Mouse (Mus musculus): Measurements from ENCODE around the gene Cul3. TPM values are rescaled to one million over a fixed set of nuclear protein-coding genes. Genes with fewer than 3 reads are reported as not detected.
"Not testable (repeated sequence)": the region's sequence is repeated elsewhere in the genome, so short reads cannot be mapped to it uniquely, and the experiment has no call there.

Gene Cul3
- 14.6 and 16.7 TPM in 2 replicates for polyA plus RNA-seq (2016; fragmentation: Nextera tagmentation; extraction: Ambion mirVana)

- H3K27me3 ChIP-seq (replicated peaks): no peaks in the 10 kb centered on the region
- H3K27ac ChIP-seq: peak within 1 kb of the TSS; percentile 96
- peak; percentile 88 for ATAC-seq
- H3K4me3 ChIP-seq: peak within 1 kb of the TSS; percentile 94
- H3K4me2 ChIP-seq: peak within 1 kb of the TSS; percentile 83
- no peaks in the 10 kb centered on the region for H3K9me3 ChIP-seq (replicated peaks)
- H3K4me1 ChIP-seq: peaks cover 28% of the 10 kb centered on the region
- 2% methylated on average over 53 of the region's 85 CpGs for WGBS (ENCODE audit: insufficient replicate concordance)
- peak within 1 kb of the TSS; percentile 98 for H3K9ac ChIP-seq
- H3K36me3 ChIP-seq: no peaks in the 10 kb centered on the region
These were observed at the start of gene Cul3 for GRCm38 (mm10) chr1:80340436-80341376. Cul3 (minus strand) TSS chr1:80340480.

DNA sequence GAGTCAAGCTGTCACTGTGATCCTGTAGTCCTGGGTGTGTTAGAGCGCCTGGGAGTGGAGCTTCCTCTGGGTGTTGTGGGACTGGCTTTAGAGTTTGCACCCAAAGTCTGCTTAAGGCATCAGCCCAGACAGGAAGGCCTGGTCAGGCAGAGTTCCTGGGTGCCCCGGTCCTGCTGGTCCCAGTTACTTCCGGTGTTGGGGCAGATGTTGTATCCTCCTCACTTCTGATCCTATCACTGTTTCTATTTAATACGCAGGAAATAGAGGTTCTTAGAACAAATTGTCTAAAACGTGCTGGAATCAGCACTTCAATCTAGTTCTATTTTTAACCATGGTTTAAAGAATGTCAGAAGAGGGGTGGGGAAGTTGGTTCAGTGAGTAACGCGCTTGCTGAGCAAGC, 49.2 kb upstream of the Cul3 start:
- Histone ChIP-seq H3K4me3 (no peak overlapping the region), H3K4me1 (0 out of 2 replicates have a peak, but pooled peaks cover 3% of the 10 kb centered on the region), H3K9ac (no peak overlapping the region), H3K36me3 (no peaks in the 10 kb centered on the region), H3K27ac (no peak overlapping the region), H3K27me3 (replicated peaks) (no peaks in the 10 kb centered on the region), H3K4me2 (no peak overlapping the region), H3K9me3 (replicated peaks) (no peaks in the 10 kb centered on the region)
- WGBS (ENCODE audit: insufficient replicate concordance): 37% methylated on average over 7 of the region's 7 CpGs
- no peak for ATAC-seq

DNA sequence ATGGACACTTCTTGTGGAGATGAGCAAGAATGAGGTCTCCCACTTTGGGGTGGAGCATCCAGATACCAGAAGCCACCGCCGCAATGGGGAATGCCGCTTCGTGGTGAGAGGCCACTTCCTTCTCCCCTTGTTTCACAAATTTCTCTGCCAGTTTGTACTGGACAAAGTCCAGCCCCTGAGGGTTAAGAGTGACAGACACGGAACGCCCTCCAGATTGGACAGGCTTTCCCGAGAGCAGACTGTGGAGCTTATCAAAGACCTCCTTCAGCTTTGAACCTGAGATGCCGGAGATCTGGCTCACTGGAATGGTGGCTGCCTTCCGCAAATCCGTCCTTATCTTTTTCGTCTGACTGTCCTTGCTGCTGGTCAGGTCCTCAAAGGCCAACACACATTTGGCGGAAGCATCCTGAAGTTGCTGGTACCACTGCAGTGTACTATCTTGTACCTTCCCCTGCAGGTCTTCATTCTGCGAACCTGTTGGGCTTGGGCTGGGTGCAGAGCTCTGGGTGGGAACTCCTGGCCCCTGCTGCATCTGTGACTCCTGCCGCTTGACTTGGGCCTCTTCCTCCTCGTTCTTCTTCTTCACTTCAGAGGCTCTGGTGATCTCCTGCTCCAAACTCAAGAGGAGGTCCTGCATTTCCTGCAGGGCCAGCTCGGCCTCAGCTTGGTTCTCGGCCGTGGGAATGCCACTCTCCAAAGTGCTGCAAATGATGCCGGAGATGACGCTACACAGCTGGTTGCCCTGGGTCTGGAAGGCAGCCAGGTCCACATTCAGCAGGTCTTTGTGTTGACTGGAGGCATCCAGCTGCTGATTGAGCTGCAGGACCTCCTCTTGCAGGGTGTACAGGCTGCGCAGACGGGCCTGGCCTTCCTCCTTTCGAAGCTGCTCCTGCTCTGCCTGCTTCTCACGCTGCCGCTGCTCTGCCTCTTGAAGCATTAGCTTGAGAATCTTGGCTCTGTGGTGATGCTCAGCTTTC, 43.6 kb upstream of the Cul3 start:
- H3K4me2 ChIP-seq: peak overlapping the region; percentile 31
- no peak overlapping the region for H3K4me3 ChIP-seq
- H3K9ac ChIP-seq: no peak overlapping the region
- H3K27ac ChIP-seq: no peak overlapping the region
- H3K36me3 ChIP-seq: no peaks in the 10 kb centered on the region
- no peaks in the 10 kb centered on the region for H3K27me3 ChIP-seq (replicated peaks)
- no peaks in the 10 kb centered on the region for H3K9me3 ChIP-seq (replicated peaks)
- 40% methylated on average over 25 of the region's 25 CpGs for WGBS (ENCODE audit: insufficient replicate concordance)
- ATAC-seq: no peak
- H3K4me1 ChIP-seq: no peaks in the 10 kb centered on the region

GRCm38 (mm10) chr1:80382928-80383327, 42.6 kb upstream of the Cul3 start:
- H3K9me3 ChIP-seq (replicated peaks): no peaks in the 10 kb centered on the region
- no peaks in the 10 kb centered on the region for H3K27me3 ChIP-seq (replicated peaks)
- 58% methylated on average over 7 of the region's 7 CpGs for WGBS (ENCODE audit: insufficient replicate concordance)
- H3K9ac ChIP-seq: no peak overlapping the region
- no peaks in the 10 kb centered on the region for H3K4me1 ChIP-seq
- H3K4me2 ChIP-seq: no peak overlapping the region
- no peak overlapping the region for H3K4me3 ChIP-seq
- no peak overlapping the region for H3K27ac ChIP-seq
- H3K36me3 ChIP-seq: no peaks in the 10 kb centered on the region
- no peak for ATAC-seq

- no peak overlapping the region for H3K4me2 ChIP-seq
- H3K9ac ChIP-seq: no peak overlapping the region
- no peaks in the 10 kb centered on the region for H3K9me3 ChIP-seq (replicated peaks)
- 13% methylated on average over 3 of the region's 4 CpGs for WGBS (ENCODE audit: insufficient replicate concordance)
- no peak overlapping the region for H3K4me3 ChIP-seq
- H3K27me3 ChIP-seq (replicated peaks): no peaks in the 10 kb centered on the region
- H3K27ac ChIP-seq: no peak overlapping the region
- ATAC-seq: no peak
- no peaks in the 10 kb centered on the region for H3K36me3 ChIP-seq
- H3K4me1 ChIP-seq: no peaks in the 10 kb centered on the region
These were observed 41.0 kb upstream of the Cul3 start for GRCm38 (mm10) chr1:80381302-80381701.

- WGBS (ENCODE audit: insufficient replicate concordance): 81% methylated on average over 3 of the region's 3 CpGs
These were observed 31.7 kb upstream of the Cul3 start for GRCm38 (mm10) chr1:80372010-80372409.

DNA sequence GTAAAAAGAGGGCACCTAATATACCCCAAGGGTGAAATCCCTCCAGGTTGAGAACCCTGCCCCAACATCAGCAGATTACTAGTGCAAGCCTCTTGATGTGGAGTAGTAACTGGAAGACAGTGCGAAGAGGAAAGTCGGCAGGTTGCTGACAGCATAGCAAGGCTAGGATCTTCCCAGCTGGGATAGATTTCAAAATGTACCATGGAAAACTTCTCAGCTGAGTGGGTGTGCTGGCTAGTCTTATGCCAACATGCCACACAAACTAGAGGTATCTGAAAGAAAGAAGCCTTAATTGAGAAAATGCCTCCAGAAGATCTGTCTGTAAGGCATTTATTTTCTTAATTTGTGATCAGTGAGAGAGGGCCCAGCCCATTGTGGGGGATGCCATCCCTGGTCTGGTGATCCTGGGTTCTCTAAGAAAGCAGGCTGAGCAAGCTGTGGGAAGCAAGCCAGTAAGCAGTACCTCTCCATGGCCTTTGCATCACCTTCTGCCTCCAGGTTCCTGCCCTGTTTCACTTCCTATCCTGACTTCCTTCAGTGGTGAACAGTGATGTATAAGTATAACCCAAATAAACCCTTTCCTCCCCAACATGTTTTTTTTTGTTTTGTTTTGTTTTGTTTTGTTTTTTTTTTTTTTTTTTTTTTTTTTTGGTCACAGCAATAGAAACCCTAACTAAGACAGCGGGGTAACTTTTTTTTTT, 31.1 kb upstream of the Cul3 start:
- no peaks in the 10 kb centered on the region for H3K27me3 ChIP-seq (replicated peaks)
- H3K4me1 ChIP-seq: no peaks in the 10 kb centered on the region
- no peak overlapping the region for H3K9ac ChIP-seq
- H3K4me3 ChIP-seq: no peak overlapping the region
- whole genome bisulfite sequencing (ENCODE audit: insufficient replicate concordance): 80% methylated on average over 3 of the region's 3 CpGs
- no peaks in the 10 kb centered on the region for H3K9me3 ChIP-seq (replicated peaks)
- H3K27ac ChIP-seq: no peak overlapping the region
- no peaks in the 10 kb centered on the region for H3K36me3 ChIP-seq
- H3K4me2 ChIP-seq: no peak overlapping the region
- ATAC-seq: no peak

More at GRCm38 (mm10) chr1:80372010-80372409, 31.7 kb upstream of the Cul3 start:
- Histone ChIP-seq H3K9ac (no peak overlapping the region), H3K4me2 (no peak overlapping the region), H3K4me1 (no peaks in the 10 kb centered on the region), H3K4me3 (no peak overlapping the region), H3K9me3 (replicated peaks) (no peaks in the 10 kb centered on the region), H3K27ac (no peak overlapping the region), H3K36me3 (no peaks in the 10 kb centered on the region), H3K27me3 (replicated peaks) (no peaks in the 10 kb centered on the region)
- ATAC-seq: no peak

GRCm38 (mm10) chr1:80363486-80363885, 23.2 kb upstream of the Cul3 start:
- no peak for ATAC-seq
- WGBS (ENCODE audit: insufficient replicate concordance): 74% methylated on average over 8 of the region's 8 CpGs

GRCm38 (mm10) chr1:80362946-80363345, 22.7 kb upstream of the Cul3 start:
- 68% methylated on average over 2 of the region's 2 CpGs for WGBS (ENCODE audit: insufficient replicate concordance)
- Histone ChIP-seq H3K4me3 (no peak overlapping the region), H3K27ac (no peak overlapping the region), H3K4me1 (no peaks in the 10 kb centered on the region), H3K9ac (no peak overlapping the region), H3K27me3 (replicated peaks) (no peaks in the 10 kb centered on the region), H3K9me3 (replicated peaks) (no peaks in the 10 kb centered on the region), H3K4me2 (no peak overlapping the region), H3K36me3 (no peaks in the 10 kb centered on the region)
- no peak for ATAC-seq

More at GRCm38 (mm10) chr1:80363486-80363885, 23.2 kb upstream of the Cul3 start:
- H3K4me3 ChIP-seq: no peak overlapping the region
- H3K36me3 ChIP-seq: no peaks in the 10 kb centered on the region
- H3K27me3 ChIP-seq (replicated peaks): no peaks in the 10 kb centered on the region
- no peak overlapping the region for H3K4me2 ChIP-seq
- no peaks in the 10 kb centered on the region for H3K9me3 ChIP-seq (replicated peaks)
- H3K27ac ChIP-seq: no peak overlapping the region
- no peak overlapping the region for H3K9ac ChIP-seq
- no peaks in the 10 kb centered on the region for H3K4me1 ChIP-seq

DNA sequence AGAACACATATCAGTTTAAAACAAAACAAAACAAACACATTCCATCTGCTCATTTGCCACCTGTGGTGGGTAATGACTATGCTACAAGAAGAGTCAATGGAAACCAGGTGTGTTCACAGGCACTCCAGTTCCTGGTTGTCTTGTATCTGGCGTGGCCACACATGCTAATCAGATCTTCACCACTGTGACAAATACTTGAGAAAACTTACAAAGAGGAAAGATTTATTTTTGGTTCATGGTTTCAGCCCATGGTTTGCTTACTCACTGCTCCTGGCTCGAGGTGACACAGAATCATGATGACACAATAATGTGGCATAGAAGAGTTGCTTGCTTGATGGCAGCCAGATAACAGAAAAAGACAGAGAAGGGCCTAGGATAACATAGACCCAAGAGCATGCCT, 22.1 kb upstream of the Cul3 start:
- no peak overlapping the region for H3K9ac ChIP-seq
- WGBS (ENCODE audit: insufficient replicate concordance): 25% methylated on average over 2 of the region's 2 CpGs
- H3K9me3 ChIP-seq (replicated peaks): no peaks in the 10 kb centered on the region
- H3K4me3 ChIP-seq: no peak overlapping the region
- H3K4me1 ChIP-seq: no peaks in the 10 kb centered on the region
- H3K27ac ChIP-seq: no peak overlapping the region
- no peak for ATAC-seq
- H3K36me3 ChIP-seq: no peaks in the 10 kb centered on the region
- no peak overlapping the region for H3K4me2 ChIP-seq
- H3K27me3 ChIP-seq (replicated peaks): no peaks in the 10 kb centered on the region

GRCm38 (mm10) chr1:80361771-80362170, 21.5 kb upstream of the Cul3 start:
- ATAC-seq; H3K36me3 ChIP-seq; H3K9me3 ChIP-seq (replicated peaks); H3K4me2 ChIP-seq; H3K27ac ChIP-seq; H3K9ac ChIP-seq; H3K4me3 ChIP-seq; H3K4me1 ChIP-seq; H3K27me3 ChIP-seq (replicated peaks): not testable (repeated sequence)
- 66% methylated on average over 2 of the region's 2 CpGs for WGBS (ENCODE audit: insufficient replicate concordance)

All from liver, embryonic 12.5 days (tissue).